Mouse (Mus musculus): ENCODE measurements at regions not wholly inside any gene's neighbourhood (a gene's known extent, or its start where the extent isn't known, plus 50 kb on each side); places are given as distances from the start of the nearest gene placed in this dataset.

GRCm38 (mm10) chr14:120225657-120226056 lies 49.8 kb upstream of the Mbnl2 start:
- intact Hi-C loops (cut with DNase I) = no loop called here
- no peak for DNase-seq (ENCODE audit: low spot score in 2 of 2)

Measured in left cerebral cortex, postnatal 14 days (tissue).